Mouse (Mus musculus) neural tube, embryonic 13.5 days (tissue): Measurements from ENCODE around the gene Zfp553. TPM values are rescaled to one million over a fixed set of nuclear protein-coding genes. Genes with fewer than 3 reads are reported as not detected.

Experiments used
- ATAC-seq: fragments of 200-750 bp; cut with Nextera tagmentation; 2 replicates; pipeline ENCODE4 v1.8.0; 2017; ENCODE audit warnings: low read depth, mild to moderate bottlenecking, moderate TSS enrichment, moderate library complexity
- H3K27ac ChIP-seq: fragments of 300-500 bp; sonication (generic); replicated peaks from 2 replicates; pipeline ENCODE4 v1.5.1; 2015; ENCODE audit warnings: moderate library complexity, mild to moderate bottlenecking, inconsistent platforms
- H3K27me3 ChIP-seq: fragments of 300-500 bp; sonication (generic); 2 replicates; pipeline ENCODE4 v1.6.1; 2015; ENCODE audit warnings: mild to moderate bottlenecking, inconsistent platforms
- H3K36me3 ChIP-seq: fragments of 300-500 bp; sonication (generic); 2 replicates; pipeline ENCODE4 v1.6.1; 2015; ENCODE audit warnings: mild to moderate bottlenecking, inconsistent platforms
- H3K4me1 ChIP-seq: fragments of 300-500 bp; sonication (generic); replicated peaks from 2 replicates; pipeline ENCODE4 v1.6.1; 2015; ENCODE audit warnings: inconsistent platforms
- H3K4me2 ChIP-seq: fragments of 300-500 bp; sonication (generic); 2 replicates; pipeline ENCODE4 v1.6.1; 2015; ENCODE audit warnings: inconsistent platforms, mild to moderate bottlenecking, moderate library complexity
- H3K4me3 ChIP-seq: fragments of 300-500 bp; sonication (generic); 2 replicates; pipeline ENCODE4 v1.5.1; 2015; ENCODE audit warnings: mild to moderate bottlenecking, inconsistent platforms
- H3K9ac ChIP-seq: fragments of 300-500 bp; sonication (generic); 2 replicates; pipeline ENCODE4 v1.6.1; 2015; ENCODE audit warnings: moderate library complexity, mild to moderate bottlenecking, inconsistent platforms
- H3K9me3 ChIP-seq: fragments of 300-500 bp; sonication (generic); 2 replicates; pipeline ENCODE4 v1.6.1; 2016; ENCODE audit warnings: inconsistent platforms
- WGBS: fragments of 180-500 bp; shearing (Covaris S2); methylation state at CpG from one replicate; pipeline ENCODE4 v1.1.7; 2015; 5-methylcytosine and 5-hydroxymethylcytosine counted together
- polyA plus RNA-seq: library from polyadenylated mRNA; unstranded; fragments of >200 nt; fragmentation: Nextera tagmentation; extraction: Ambion mirVana; gene quantifications from 2 replicates; pipeline ENCODE4 v1.2.1, GENCODE M21; 2015

The Zfp553 gene
- polyA plus RNA-seq, 1 experiment from 2014 or later, result 54.7 TPM

- WGBS, result 79% methylated on average over 4 of the region's 4 CpGs
- Histone ChIP-seq H3K9me3 (no peaks in the 10 kb centered on the region), H3K36me3 (no peaks in the 10 kb centered on the region), H3K4me1 (no peaks in the 10 kb centered on the region), H3K4me2 (no peak overlapping the region), H3K4me3 (no peak overlapping the region), H3K27me3 (no peaks in the 10 kb centered on the region), H3K27ac (no peak overlapping the region), H3K9ac (no peak overlapping the region)
- no peak for ATAC-seq
Measured at GRCm38 (mm10) chr7:127281114-127281513, 48.3 kb downstream of the Zfp553 start.

DNA sequence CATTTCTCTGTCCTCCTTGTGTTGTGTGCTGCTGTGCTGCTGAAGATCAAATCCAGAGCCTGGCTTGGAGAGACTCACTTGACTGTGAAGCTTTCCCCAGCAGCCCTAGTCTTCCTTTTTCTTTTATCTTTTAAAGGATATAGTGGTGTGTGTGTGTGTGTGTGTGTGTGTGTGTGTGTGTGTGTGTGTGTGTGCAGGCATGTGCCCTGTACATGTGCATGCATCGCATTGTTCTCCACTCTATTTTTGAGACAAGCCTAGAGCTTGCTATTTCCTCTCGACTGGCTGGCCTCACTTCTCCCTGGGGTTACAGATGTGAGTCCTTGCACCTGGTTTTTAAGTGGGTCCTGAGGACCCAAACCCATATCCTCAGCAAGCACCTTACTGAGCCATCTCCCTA lies 49.3 kb downstream of the Zfp553 start:
- no peak overlapping the region for H3K9ac ChIP-seq
- no peak overlapping the region for H3K4me2 ChIP-seq
- ATAC-seq, result no peak
- no peaks in the 10 kb centered on the region for H3K4me1 ChIP-seq
- no peaks in the 10 kb centered on the region for H3K36me3 ChIP-seq
- peaks cover 4% of the 10 kb centered on the region; the same call in 1 of the 2 replicates for H3K9me3 ChIP-seq
- no peak overlapping the region for H3K27ac ChIP-seq
- no peaks in the 10 kb centered on the region for H3K27me3 ChIP-seq
- H3K4me3 ChIP-seq, result no peak overlapping the region
- 85% methylated on average over 2 of the region's 2 CpGs for WGBS

GRCm38 (mm10) chr7:127285154-127285553 lies 52.3 kb downstream of the Zfp553 start:
- no peaks in the 10 kb centered on the region for H3K4me1 ChIP-seq
- no peak overlapping the region for H3K4me2 ChIP-seq
- WGBS, result 80% methylated on average over 8 of the region's 10 CpGs
- no peaks in the 10 kb centered on the region for H3K27me3 ChIP-seq
- peaks cover 15% of the 10 kb centered on the region for H3K9me3 ChIP-seq
- no peak for ATAC-seq
- no peaks in the 10 kb centered on the region for H3K36me3 ChIP-seq
- H3K27ac ChIP-seq, result no peak overlapping the region
- no peak overlapping the region for H3K9ac ChIP-seq
- H3K4me3 ChIP-seq, result no peak overlapping the region

Other genes with a start within 250 kb of the Zfp553 start
- gene Mvp, start 218.4 kb upstream of the Zfp553 start, polyA plus RNA-seq, result 6.6 and 7.2 TPM in 2 replicates
- gene Pagr1b, start 216.6 kb upstream of the Zfp553 start, polyA plus RNA-seq, result 0.50 and 0.61 TPM in 2 replicates
- gene Pagr1a, start 215.7 kb upstream of the Zfp553 start, polyA plus RNA-seq, result 49.5 and 50.4 TPM in 2 replicates
- 47.8 and 81.0 TPM in 2 replicates for gene Gm42742, start 212.0 kb upstream of the Zfp553 start, polyA plus RNA-seq
- gene Prrt2, start 211.8 kb upstream of the Zfp553 start, polyA plus RNA-seq, result 22.0 TPM in 2 replicates
- 71.7 and 72.1 TPM in 2 replicates for gene Maz, start 206.0 kb upstream of the Zfp553 start, polyA plus RNA-seq
- 22.8 and 31.5 TPM in 2 replicates for gene Kif22, start 190.6 kb upstream of the Zfp553 start, polyA plus RNA-seq
- not detected in 2 replicates for gene Zg16, start 145.7 kb upstream of the Zfp553 start, polyA plus RNA-seq
- gene AI467606, start 141.7 kb upstream of the Zfp553 start, polyA plus RNA-seq, result 1.0 and 2.4 TPM in 2 replicates
- gene Qprt, start 110.8 kb upstream of the Zfp553 start, polyA plus RNA-seq, result 0.63 and 1.4 TPM in 2 replicates
- 0.08 and 0.10 TPM in 2 replicates for gene Spn, start 95.2 kb upstream of the Zfp553 start, polyA plus RNA-seq
- gene Cd2bp2, start 37.0 kb upstream of the Zfp553 start, polyA plus RNA-seq, result 78.7 and 80.0 TPM in 2 replicates
- 32.3 and 32.9 TPM in 2 replicates for gene Tbc1d10b, start 24.6 kb upstream of the Zfp553 start, polyA plus RNA-seq
- gene Mylpf, start 24.2 kb upstream of the Zfp553 start, polyA plus RNA-seq, result 27.7 and 63.1 TPM in 2 replicates
- 16.2 and 23.7 TPM in 2 replicates for gene Sept1, start 69 bp downstream of the Zfp553 start, polyA plus RNA-seq
- gene Zfp771, start 11.2 kb downstream of the Zfp553 start, polyA plus RNA-seq, result 55.0 and 62.4 TPM in 2 replicates
- 102 and 110 TPM in 2 replicates for gene Dctpp1, start 27.6 kb downstream of the Zfp553 start, polyA plus RNA-seq
- gene Sephs2, start 41.0 kb downstream of the Zfp553 start, polyA plus RNA-seq, result 61.4 and 65.2 TPM in 2 replicates
- gene Itgal, start 63.2 kb downstream of the Zfp553 start, polyA plus RNA-seq, result 0.31 and 0.41 TPM in 2 replicates
- gene Zfp768, start 112.5 kb downstream of the Zfp553 start, polyA plus RNA-seq, result 17.2 and 17.9 TPM in 2 replicates
- gene Zfp747, start 143.0 kb downstream of the Zfp553 start, polyA plus RNA-seq, result 8.5 and 8.6 TPM in 2 replicates
- gene 9130019O22Rik, start 154.1 kb downstream of the Zfp553 start, polyA plus RNA-seq, result 4.2 and 5.0 TPM in 2 replicates
- gene E430018J23Rik, start 160.6 kb downstream of the Zfp553 start, polyA plus RNA-seq, result 5.2 and 5.7 TPM in 2 replicates
- 4.0 and 4.5 TPM in 2 replicates for gene Zfp764, start 173.8 kb downstream of the Zfp553 start, polyA plus RNA-seq
- 31.1 and 37.7 TPM in 2 replicates for gene Zfp688, start 189.0 kb downstream of the Zfp553 start, polyA plus RNA-seq
- 13.0 and 15.2 TPM in 2 replicates for gene Zfp689, start 216.1 kb downstream of the Zfp553 start, polyA plus RNA-seq
- gene Prr14, start 226.6 kb downstream of the Zfp553 start, polyA plus RNA-seq, result 42.4 and 44.5 TPM in 2 replicates
- 12.1 and 12.6 TPM in 2 replicates for gene Fbrs, start 246.1 kb downstream of the Zfp553 start, polyA plus RNA-seq